8 mouse cellular contexts compared by ENCODE assay signal in the genomic region with DNA sequence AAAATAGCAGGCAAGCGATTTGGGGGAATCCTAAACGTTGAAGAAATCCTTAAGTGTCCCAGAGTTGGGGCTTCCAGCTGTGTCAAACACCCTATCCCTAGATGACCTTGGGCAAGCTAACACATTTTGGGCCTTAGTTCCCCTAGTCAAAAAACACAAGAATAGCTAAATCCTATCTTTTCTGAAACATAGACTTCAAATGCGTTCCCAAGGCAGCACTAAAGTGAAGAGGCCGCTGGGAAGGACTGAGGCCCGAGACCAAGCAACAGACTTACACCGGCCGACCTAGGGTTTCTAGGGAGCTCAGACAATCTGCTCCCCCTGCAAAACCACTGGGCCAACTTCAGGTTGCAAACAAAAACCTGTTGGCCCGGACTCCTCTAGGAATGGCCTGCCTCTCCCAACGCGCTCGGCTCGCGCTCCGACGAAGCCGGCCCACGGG. TPM values are rescaled to one million over a fixed set of nuclear protein-coding genes. Genes with fewer than 3 reads are reported as not detected.
A peak's percentile ranks its signal among the peaks of the same experiment; 100 is the strongest.
DNase-seq lines count a peak whose midpoint lies in the region; ATAC-seq and TF ChIP-seq lines count a peak whose summit lies in the region.

No protein-coding gene starts in this region.

- peak overlapping the region; percentile 76 for H3K4me3 ChIP-seq in gastrocnemius, adult 2 months
- H3K4me3 ChIP-seq in ES-Bruce4 (ENCODE audit: low read depth, low read length): peak overlapping the region; percentile 73
- peak overlapping the region; percentile 80 for H3K4me3 ChIP-seq in forebrain, embryonic 12.5 days (replicated peaks)
- peak overlapping the region; percentile 59 for H3K4me3 ChIP-seq in liver, embryonic 11.5 days (ENCODE audit: low read depth, low read length)
- H3K4me3 ChIP-seq in stomach, embryonic 14.5 days (ENCODE audit: low read depth, low read length): peak overlapping the region; percentile 95

- TF ChIP-seq EP300 in ES-Bruce4 (IDR thresholded peaks at IDR 0.05; ENCODE audit: insufficient read depth, low read depth, low read length): no peak

- peak overlapping the region; percentile 77 for H3K9ac ChIP-seq in ES-Bruce4 (ENCODE audit: low read depth, poor library complexity, severe bottlenecking)
- peak overlapping the region; percentile 87 for H3K9ac ChIP-seq in forebrain, embryonic 12.5 days
- H3K9ac ChIP-seq in liver, embryonic 11.5 days (ENCODE audit: low read depth, low read length): peak overlapping the region; percentile 62
- peak overlapping the region; percentile 89 for H3K9ac ChIP-seq in stomach, embryonic 14.5 days (replicated peaks; ENCODE audit: low read depth, low read length)

- ATAC-seq in forebrain, embryonic 12.5 days (ENCODE audit: low FRiP score): no peak
- ATAC-seq in liver, embryonic 11.5 days (replicated peaks; ENCODE audit: low FRiP score): no peak
- no peak for ATAC-seq in stomach, embryonic 14.5 days (ENCODE audit: insufficient number of reproducible peaks, insufficient read depth, low FRiP score, low read depth)

- DNase-seq in gastrocnemius, adult 2 months: peak; percentile 42
- no peak for DNase-seq in gastrocnemius, postnatal 10 days
- DNase-seq in liver, embryonic 11.5 days (ENCODE audit: low spot score): no peak
- DNase-seq in natural killer cell, adult 2 months (ENCODE audit: low spot score in 2 of 2): no peak
- DNase-seq in ovary, postnatal 14 days (ENCODE audit: low spot score): no peak

- H3K27me3 ChIP-seq in ES-Bruce4 (ENCODE audit: control insufficient read depth, insufficient read depth, low read length, poor library complexity, severe bottlenecking): no peaks in the 10 kb centered on the region
- no peaks in the 10 kb centered on the region for H3K27me3 ChIP-seq in forebrain, embryonic 12.5 days
- peaks cover 16% of the 10 kb centered on the region for H3K27me3 ChIP-seq in liver, embryonic 11.5 days (replicated peaks; ENCODE audit: control insufficient read depth, insufficient read depth, low read length)
- no peaks in the 10 kb centered on the region for H3K27me3 ChIP-seq in stomach, embryonic 14.5 days (ENCODE audit: control insufficient read depth, insufficient read depth, low read length)

- peak overlapping the region; percentile 95 for H3K27ac ChIP-seq in gastrocnemius, adult 2 months
- no peak overlapping the region; the same call in 1 of the 2 replicates for H3K27ac ChIP-seq in ES-Bruce4 (ENCODE audit: insufficient read depth, low read length)
- H3K27ac ChIP-seq in forebrain, embryonic 12.5 days: peak overlapping the region; percentile 90
- H3K27ac ChIP-seq in liver, embryonic 11.5 days (ENCODE audit: low read depth, low read length): 0 out of 2 replicates have a peak overlapping the region, but pooled peaks have one; percentile 30
- H3K27ac ChIP-seq in stomach, embryonic 14.5 days (ENCODE audit: low read length): peak overlapping the region; percentile 89

- intact Hi-C loops in gastrocnemius, adult 2 months (cut with DNase I): loop anchor here (5.0 kb wide), 2 partner anchors 39 to 51 kb away; no protein-coding TSS in a partner anchor

- TF ChIP-seq POLR2A in ES-Bruce4 (IDR thresholded peaks at IDR 0.05; ENCODE audit: insufficient read depth, low read length): no peak

- TF ChIP-seq CTCF in gastrocnemius, adult 2 months (IDR thresholded peaks at IDR 0.05): no peak
- TF ChIP-seq CTCF in ES-Bruce4 (IDR thresholded peaks at IDR 0.05; ENCODE audit: low read depth, low read length): no peak

- H3K4me1 ChIP-seq in ES-Bruce4 (ENCODE audit: control insufficient read depth, insufficient read depth, low read length): peaks cover 2% of the 10 kb centered on the region
- H3K4me1 ChIP-seq in forebrain, embryonic 12.5 days: peaks cover 23% of the 10 kb centered on the region
- peaks cover 11% of the 10 kb centered on the region; the same call in 1 of the 2 replicates for H3K4me1 ChIP-seq in liver, embryonic 11.5 days (replicated peaks; ENCODE audit: control insufficient read depth, insufficient read depth, low read length)
- peaks cover 16% of the 10 kb centered on the region for H3K4me1 ChIP-seq in stomach, embryonic 14.5 days (ENCODE audit: control insufficient read depth, insufficient read depth, low read length)

- WGBS in forebrain, embryonic 12.5 days: under 1% methylated on average over 17 of the region's 17 CpGs
- 3% methylated on average over 17 of the region's 17 CpGs for WGBS in liver, embryonic 11.5 days
- 1% methylated on average over 17 of the region's 17 CpGs for WGBS in stomach, embryonic 14.5 days

- no peaks in the 10 kb centered on the region; the same call in 1 of the 2 replicates for H3K36me3 ChIP-seq in ES-Bruce4 (ENCODE audit: control insufficient read depth, insufficient read depth, low read length, poor library complexity, severe bottlenecking)
- no peaks in the 10 kb centered on the region for H3K36me3 ChIP-seq in forebrain, embryonic 12.5 days (replicated peaks)
- H3K36me3 ChIP-seq in liver, embryonic 11.5 days (ENCODE audit: control insufficient read depth, insufficient read depth, low read length): no peaks in the 10 kb centered on the region
- H3K36me3 ChIP-seq in stomach, embryonic 14.5 days (ENCODE audit: control insufficient read depth, insufficient read depth, low read length): no peaks in the 10 kb centered on the region

- H3K4me2 ChIP-seq in forebrain, embryonic 12.5 days: peak overlapping the region; percentile 75
- H3K4me2 ChIP-seq in liver, embryonic 11.5 days: peak overlapping the region; percentile 82
- H3K4me2 ChIP-seq in stomach, embryonic 14.5 days (replicated peaks; ENCODE audit: low read depth, low read length): peak overlapping the region; percentile 88

- H3K9me3 ChIP-seq in ES-Bruce4 (replicated peaks; ENCODE audit: control insufficient read depth, insufficient read depth, low read length, poor library complexity, severe bottlenecking): no peaks in the 10 kb centered on the region
- H3K9me3 ChIP-seq in forebrain, embryonic 12.5 days: no peaks in the 10 kb centered on the region
- no peaks in the 10 kb centered on the region for H3K9me3 ChIP-seq in liver, embryonic 11.5 days (ENCODE audit: control insufficient read depth, low read length)
- H3K9me3 ChIP-seq in stomach, embryonic 14.5 days (ENCODE audit: control insufficient read depth, low read depth, low read length): no peaks in the 10 kb centered on the region

RNA-seq across cellular contexts. Expression of gene Epn2, which starts 0.9 kb away (rescaled TPM):
- total RNA-seq in gastrocnemius, adult 2 months (2021): 10 to 100 TPM; 19.7 to 24.7 TPM
- 10 to 100 TPM; 25.0 to 29.2 TPM for total RNA-seq in gastrocnemius, postnatal 10 days (2021)
- 70.0 and 76.0 TPM in 2 replicates for polyA plus RNA-seq in ES-Bruce4 (2011; ENCODE audit: insufficient read depth, insufficient read length, low read depth, missing spikeins)
- polyA plus RNA-seq in forebrain, embryonic 12.5 days (2016; fragmentation: Nextera tagmentation; extraction: Ambion mirVana): 35.5 and 37.8 TPM in 2 replicates
- polyA plus RNA-seq in liver, embryonic 11.5 days (2014; fragmentation: Nextera tagmentation; extraction: Ambion mirVana): 9.2 and 9.3 TPM in 2 replicates
- polyA plus RNA-seq in stomach, embryonic 14.5 days (2014; fragmentation: Nextera tagmentation; extraction: Ambion mirVana): 28.7 and 32.6 TPM in 2 replicates
